Mouse (Mus musculus): Measurements from ENCODE around the gene Vps37b. TPM values are rescaled to one million over a fixed set of nuclear protein-coding genes. Genes with fewer than 3 reads are reported as not detected.

Gene Vps37b
- polyA plus RNA-seq, 1 experiment: 38.8 TPM

DNA sequence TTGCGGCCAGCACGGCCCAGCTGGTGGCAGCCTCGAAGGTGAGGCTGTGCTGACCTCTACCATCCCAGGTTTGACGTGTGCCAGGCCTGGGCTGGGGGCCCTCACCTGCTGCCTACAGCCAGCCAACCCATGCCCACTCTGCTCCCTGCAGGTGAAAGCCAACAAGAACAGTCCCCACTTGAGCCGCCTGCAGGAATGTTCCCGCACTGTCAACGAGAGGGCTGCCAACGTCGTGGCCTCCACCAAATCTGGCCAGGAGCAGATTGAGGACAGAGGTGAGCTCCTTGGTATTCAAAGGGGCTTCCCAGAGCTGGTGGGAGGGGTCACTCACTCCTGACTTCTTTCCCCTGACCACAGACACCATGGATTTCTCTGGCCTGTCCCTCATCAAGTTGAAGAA lies 30.8 kb downstream of the Vps37b start:
- DNase-seq (ENCODE audit: low spot score): no peak

DNA sequence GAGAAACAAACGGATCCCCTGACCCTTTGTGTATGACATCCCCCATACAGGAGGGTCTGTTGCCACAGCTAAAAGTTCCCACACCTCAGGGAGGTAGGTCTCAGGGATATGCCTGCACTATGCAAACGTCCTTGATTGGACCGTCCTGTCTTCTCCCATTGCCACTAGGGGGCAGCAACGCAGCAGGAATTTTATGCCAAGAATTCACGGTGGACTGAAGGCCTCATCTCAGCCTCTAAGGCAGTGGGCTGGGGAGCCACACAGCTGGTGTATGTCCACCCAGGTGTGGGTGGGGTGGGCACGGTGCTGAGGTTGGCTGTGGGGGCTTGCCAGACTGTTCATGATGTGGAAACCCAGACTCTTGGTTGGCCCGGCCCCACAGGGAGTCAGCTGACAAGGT lies 31.2 kb downstream of the Vps37b start:
- peak; percentile 79 for DNase-seq (ENCODE audit: low spot score)

DNA sequence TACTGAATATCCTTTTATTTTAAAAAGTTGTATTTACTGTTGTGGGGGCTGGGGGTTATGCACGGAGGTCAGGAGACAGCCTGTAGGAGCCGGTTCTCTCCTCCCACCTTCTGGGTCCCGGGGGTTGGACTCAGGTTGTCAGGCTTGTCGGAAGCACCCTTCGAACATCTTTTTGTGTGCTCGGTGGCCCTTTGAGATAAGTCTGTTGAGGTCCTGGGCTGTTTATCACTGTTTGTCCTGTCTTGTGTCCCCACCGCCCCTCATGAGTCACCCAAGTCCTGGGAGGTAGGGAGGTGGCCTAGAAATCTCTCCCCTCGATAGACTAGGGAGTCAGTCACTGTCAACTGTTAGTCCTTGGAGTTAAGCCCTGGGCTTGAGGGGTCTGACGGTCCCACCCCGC lies 33.7 kb downstream of the Vps37b start:
- no peak for DNase-seq (ENCODE audit: low spot score)

DNA sequence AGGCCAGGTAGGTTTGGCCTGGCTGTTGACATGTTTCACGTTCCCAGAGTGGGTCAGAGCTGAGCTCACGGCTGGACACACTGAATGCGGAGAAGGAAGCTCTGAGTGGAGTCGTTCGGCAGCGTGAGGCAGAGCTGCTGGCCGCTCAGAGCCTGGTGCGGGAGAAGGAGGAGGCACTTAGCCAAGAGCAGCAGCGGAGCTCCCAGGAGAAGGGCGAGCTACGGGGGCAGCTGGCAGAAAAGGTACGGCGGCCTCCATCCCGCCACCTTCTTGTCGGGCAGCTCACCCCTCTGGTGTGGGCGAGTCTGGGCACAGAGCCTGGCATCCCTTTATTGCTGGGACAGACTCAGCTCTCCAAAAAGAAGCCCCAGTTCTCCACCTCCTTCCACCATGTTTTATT lies 34.3 kb downstream of the Vps37b start:
- no peak for DNase-seq (ENCODE audit: low spot score)

DNA sequence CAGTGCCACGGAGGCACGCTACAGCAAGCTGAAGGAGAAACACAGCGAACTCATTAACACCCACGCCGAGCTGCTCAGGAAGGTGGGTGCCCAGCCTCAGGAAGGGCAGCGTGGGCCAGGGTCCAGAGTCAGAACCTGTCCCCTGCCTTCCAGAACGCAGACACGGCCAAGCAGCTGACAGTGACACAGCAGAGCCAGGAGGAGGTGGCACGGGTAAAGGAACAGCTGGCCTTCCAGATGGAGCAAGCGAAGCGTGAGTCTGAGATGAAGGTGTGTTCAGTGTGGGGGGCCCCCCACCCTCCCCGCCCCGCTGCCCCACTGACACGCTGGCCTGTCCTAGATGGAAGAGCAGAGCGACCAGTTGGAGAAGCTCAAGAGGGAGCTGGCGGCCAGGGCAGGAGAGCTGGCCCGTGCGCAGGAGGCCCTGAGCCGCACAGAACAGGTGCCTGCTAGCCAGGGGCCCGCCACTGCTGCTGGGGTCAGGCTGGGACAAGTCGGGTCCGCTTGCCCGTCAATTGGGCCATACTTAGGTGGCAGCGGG lies 34.8 kb downstream of the Vps37b start:
- DNase-seq (ENCODE audit: low spot score): no peak

- DNase-seq (ENCODE audit: low spot score): no peak
These were observed 35.4 kb downstream of the Vps37b start for GRCm38 (mm10) chr5:123996695-123997094.

GRCm38 (mm10) chr5:123996194-123996593 lies 35.9 kb downstream of the Vps37b start:
- DNase-seq (ENCODE audit: low spot score): no peak

- no peak for DNase-seq (ENCODE audit: low spot score)
These were observed 36.7 kb downstream of the Vps37b start for GRCm38 (mm10) chr5:123995388-123995787.

DNA sequence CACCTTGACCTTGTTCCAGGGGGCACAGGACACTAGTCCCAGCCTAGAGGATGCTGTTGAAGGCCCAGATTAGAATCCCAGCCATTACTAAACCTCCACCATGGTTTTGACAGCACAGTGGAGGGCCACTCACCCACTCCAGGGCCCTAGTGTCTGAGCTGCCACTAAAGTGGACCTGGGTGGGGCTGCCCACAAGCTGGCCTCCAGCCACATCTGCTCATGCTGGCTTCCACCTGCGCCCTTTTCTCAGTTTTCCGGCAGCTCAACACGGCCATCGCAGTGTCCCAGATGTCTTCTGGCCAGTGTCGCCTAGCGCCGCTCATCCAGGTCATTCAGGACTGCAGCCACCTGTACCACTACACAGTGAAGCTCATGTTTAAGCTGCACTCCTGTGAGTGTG lies 37.6 kb downstream of the Vps37b start:
- no peak for DNase-seq (ENCODE audit: low spot score)

GRCm38 (mm10) chr5:123993263-123994036 lies 38.6 kb downstream of the Vps37b start:
- DNase-seq (ENCODE audit: low spot score): no peak

DNA sequence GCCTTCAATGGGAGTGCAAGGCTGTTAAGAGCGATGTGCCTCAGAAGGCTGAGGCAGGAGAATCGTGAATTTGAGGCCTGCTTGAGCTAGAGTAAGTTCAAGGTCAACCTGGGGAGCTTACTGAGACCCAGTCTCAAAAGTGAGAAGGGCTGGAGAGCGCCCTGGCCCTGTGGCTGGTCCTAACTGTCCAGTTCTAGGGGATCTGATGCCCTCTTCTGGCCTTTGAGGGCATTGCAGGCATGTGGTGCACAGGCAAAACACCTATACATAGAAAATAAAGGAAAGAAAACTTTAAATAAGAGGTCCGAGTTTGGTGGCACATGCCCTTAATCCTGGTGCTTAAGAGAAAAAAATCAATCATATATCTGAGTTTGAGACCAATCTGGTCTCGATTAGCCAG lies 39.3 kb downstream of the Vps37b start:
- peak; percentile 69 for DNase-seq (ENCODE audit: low spot score)

- DNase-seq (ENCODE audit: low spot score): no peak
These were observed 39.9 kb downstream of the Vps37b start for GRCm38 (mm10) chr5:123992193-123992637.

DNA sequence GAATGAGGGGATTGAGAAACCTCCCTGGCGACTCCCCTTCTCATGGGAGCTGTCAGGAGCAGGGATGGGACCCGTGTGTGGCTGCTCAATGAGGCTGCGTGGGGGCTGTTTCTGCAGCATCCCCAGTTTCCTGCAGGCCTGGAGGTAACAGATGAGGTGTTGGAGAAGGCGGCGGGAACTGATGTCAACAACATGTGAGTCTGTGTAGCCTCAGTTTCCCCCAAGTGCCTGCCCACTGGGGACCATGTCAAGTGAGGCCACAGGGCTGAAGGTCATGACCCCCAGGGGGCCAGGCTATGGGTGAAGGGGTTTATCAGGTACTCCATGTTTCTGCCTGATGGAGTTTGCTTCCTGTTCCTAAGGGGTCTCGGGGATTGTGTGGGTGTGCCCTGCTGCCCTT lies 40.7 kb downstream of the Vps37b start:
- DNase-seq (ENCODE audit: low spot score): no peak

DNA sequence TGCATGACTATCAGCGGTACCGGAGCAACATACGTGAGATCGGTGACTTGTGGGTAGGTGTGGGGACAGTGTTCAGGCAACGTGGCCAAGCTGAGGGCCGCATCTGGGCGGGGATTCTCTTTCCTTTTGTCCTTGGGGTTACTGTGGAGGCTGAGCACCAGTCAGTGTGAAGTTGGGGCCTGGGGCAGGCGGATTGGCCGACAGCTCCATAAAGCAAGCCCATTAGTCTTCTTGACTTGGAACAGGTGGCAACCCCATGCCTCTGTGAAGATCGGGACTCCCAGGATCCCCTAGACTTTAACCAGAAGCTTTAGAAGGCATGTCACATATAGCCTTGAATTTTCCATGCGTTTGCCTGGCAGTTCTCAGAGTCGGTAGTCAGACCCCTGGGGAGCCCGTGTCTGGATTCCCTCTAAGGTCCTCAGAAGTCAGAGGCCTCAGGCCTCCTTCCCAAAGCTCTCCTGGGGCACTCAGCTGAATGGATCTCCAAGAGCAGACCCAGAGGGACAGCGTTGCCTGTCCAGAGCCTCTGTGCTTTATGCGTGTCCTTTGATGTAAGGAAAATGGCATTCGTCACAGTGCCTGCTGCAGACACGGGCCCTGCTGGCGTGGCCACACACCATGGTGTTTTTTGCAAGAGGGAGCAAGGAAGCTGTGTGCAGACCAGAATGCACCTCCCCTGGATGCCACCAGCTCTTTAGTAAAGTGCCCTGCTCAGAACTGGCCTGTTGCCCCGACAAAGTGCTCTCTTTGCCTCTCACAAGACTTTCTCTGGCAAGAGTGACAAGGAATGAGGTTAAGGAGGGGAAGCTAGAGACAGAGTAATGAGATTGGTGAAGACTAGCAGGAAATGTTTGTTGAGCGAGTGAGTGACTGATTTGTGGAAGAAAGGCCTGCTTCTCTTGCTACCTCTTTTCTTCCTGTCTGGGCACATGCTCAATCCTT lies 41.9 kb downstream of the Vps37b start:
- no peak for DNase-seq (ENCODE audit: low spot score)

GRCm38 (mm10) chr5:123987511-123987910 lies 44.6 kb downstream of the Vps37b start:
- no peak for DNase-seq (ENCODE audit: low spot score)

GRCm38 (mm10) chr5:123986925-123987324 lies 45.1 kb downstream of the Vps37b start:
- no peak for DNase-seq (ENCODE audit: low spot score)

DNA sequence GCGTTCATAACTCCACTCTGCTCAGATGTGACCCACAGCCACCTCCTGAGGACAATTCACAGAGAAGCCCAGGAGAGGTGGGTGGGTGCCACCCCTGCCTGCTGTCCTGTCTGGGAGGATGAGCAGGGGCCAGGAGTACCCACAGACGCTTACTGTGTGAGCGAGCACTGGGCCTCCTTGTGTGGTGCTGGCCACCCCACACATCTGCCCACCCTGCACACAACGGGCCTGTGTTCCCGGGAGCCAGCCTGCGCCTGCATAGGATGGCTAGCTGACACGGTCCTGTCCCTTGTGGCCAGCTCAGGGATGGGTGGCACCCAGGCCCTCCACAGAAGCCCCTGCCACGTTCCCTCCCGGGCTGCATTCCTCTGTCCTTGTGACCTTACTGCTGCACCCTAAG lies 46.6 kb downstream of the Vps37b start:
- no peak for DNase-seq (ENCODE audit: low spot score)

- no peak for DNase-seq (ENCODE audit: low spot score)
These were observed 49.2 kb downstream of the Vps37b start for GRCm38 (mm10) chr5:123982838-123983237.

DNA sequence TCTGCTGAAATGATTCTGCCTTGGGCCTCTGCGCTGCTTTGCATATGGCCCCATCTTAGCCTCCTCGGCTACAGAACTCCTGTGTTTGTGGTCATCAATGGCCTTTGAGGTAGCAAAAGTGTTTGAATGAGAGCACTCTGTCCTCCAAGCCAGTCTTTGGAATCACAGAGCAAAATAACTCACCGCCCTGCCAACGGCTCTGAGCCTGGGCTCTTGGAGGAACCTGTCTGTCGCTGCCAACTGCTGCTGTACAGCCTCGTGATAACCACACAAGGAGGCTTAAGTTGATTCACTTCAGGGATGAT lies 50.9 kb downstream of the Vps37b start:
- no peak for DNase-seq (ENCODE audit: low spot score)

- DNase-seq (ENCODE audit: low spot score): no peak
These were observed 51.4 kb downstream of the Vps37b start for GRCm38 (mm10) chr5:123980521-123981249.

DNA sequence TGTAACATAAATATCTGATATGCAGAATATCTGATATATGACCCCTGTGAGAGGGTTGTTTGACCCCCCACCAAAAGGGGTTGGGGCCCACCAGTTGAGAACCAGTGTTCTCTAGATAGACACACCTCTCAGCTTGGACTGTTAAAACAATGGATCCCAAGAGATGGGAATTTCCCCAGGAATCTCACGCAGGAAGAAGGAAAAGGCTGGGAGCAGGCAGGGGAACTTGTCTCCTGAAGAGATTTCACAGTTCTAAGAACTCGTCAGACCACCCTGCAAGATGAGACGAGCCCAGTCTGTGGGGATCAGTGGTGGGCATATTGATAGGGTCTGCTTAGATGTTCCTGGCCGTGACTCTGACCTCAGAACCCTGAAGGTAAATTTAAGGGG lies 52.1 kb downstream of the Vps37b start:
- no peak for DNase-seq (ENCODE audit: low spot score)
